Mouse (Mus musculus) heart, postnatal 4 days (tissue): ENCODE measurements around the gene Serpina3b. TPM values are rescaled to one million over a fixed set of nuclear protein-coding genes. Genes with fewer than 3 reads are reported as not detected.

ENCODE experiments used
- DNase-seq: peaks from one replicate; pipeline ENCODE4 v3.0.0; 2021
- total RNA-seq, 2 experiments: library from RNA; stranded (reverse); gene quantifications; 2 replicates each; pipeline ENCODE4 v1.2.3; 2021

Serpina3b gene
- total RNA-seq, 2 experiments from 2014 or later, result not detected

GRCm38 (mm10) chr12:104175636-104176035, 47.8 kb downstream of the Serpina3b start:
- no peak for DNase-seq

GRCm38 (mm10) chr12:104178577-104178976, 50.8 kb downstream of the Serpina3b start:
- DNase-seq, result peak; percentile 59

GRCm38 (mm10) chr12:104178987-104179386, 51.2 kb downstream of the Serpina3b start:
- DNase-seq, result no peak

- no peak for DNase-seq
Observed at GRCm38 (mm10) chr12:104185046-104185445, 57.2 kb downstream of the Serpina3b start.

- no peak for DNase-seq
Observed at GRCm38 (mm10) chr12:104186041-104186581, 58.3 kb downstream of the Serpina3b start.

Other genes starting within 250 kb of the Serpina3b start
- gene Serpina1c, start 223.1 kb upstream of the Serpina3b start, total RNA-seq, result not detected
- under 1 TPM in 1 of 2 experiments, not detected in 1; 0.41 TPM for gene Serpina1e, start 169.0 kb upstream of the Serpina3b start, total RNA-seq
- gene Serpina11, start 138.0 kb upstream of the Serpina3b start, total RNA-seq, result not detected
- gene Serpina9, start 114.2 kb upstream of the Serpina3b start, total RNA-seq, result not detected
- gene Serpina12, start 83.6 kb upstream of the Serpina3b start, total RNA-seq, result not detected
- not detected for gene Serpina5, start 26.9 kb upstream of the Serpina3b start, total RNA-seq
- gene Serpina3a, start 15.3 kb upstream of the Serpina3b start, total RNA-seq, result not detected
- gene Serpina3c, start 25.9 kb downstream of the Serpina3b start, total RNA-seq, result under 1 TPM in 1 of 2 experiments, not detected in 1; 0.17 TPM
- gene Serpina3f, start 86.5 kb downstream of the Serpina3b start, total RNA-seq, result not detected
- 1 to 10 TPM in 1 of 2 experiments, under 1 TPM in 1; 0.83 to 1.7 TPM for gene Serpina3g, start 108.2 kb downstream of the Serpina3b start, total RNA-seq
- gene Serpina3i, start 135.1 kb downstream of the Serpina3b start, total RNA-seq, result 1 to 10 TPM in 1 of 2 experiments, under 1 TPM in 1; 0.31 to 1.0 TPM
- gene Serpina3j, start 186.6 kb downstream of the Serpina3b start, total RNA-seq, result not detected
- gene Serpina3k, start 210.5 kb downstream of the Serpina3b start, total RNA-seq, result under 1 TPM in 1 of 2 experiments, not detected in 1; 0.12 TPM
- gene Serpina3m, start 210.5 kb downstream of the Serpina3b start, total RNA-seq, result not detected